Mouse (Mus musculus) limb, embryonic 15.5 days (tissue): ENCODE measurements around the gene Nipa1. TPM values are rescaled to one million over a fixed set of nuclear protein-coding genes. Genes with fewer than 3 reads are reported as not detected.
"Not testable (repeated sequence)": the region's sequence is repeated elsewhere in the genome, so short reads cannot be mapped to it uniquely, and the experiment has no call there.

Experiments used
- ATAC-seq: fragments of 200-750 bp; cut with Nextera tagmentation; 2 replicates; pipeline ENCODE4 v1.8.0; 2017; ENCODE audit warnings: low read depth, moderate TSS enrichment; ENCODE audit not compliant: insufficient number of reproducible peaks, low FRiP score, low TSS enrichment
- H3K27ac ChIP-seq: fragments of 300-500 bp; sonication (generic); 2 replicates; pipeline ENCODE4 v1.5.1; 2015; ENCODE audit warnings: moderate library complexity, mild to moderate bottlenecking, inconsistent platforms
- H3K27me3 ChIP-seq: fragments of 300-500 bp; sonication (generic); 2 replicates; pipeline ENCODE4 v1.6.1; 2015; ENCODE audit warnings: inconsistent platforms
- H3K36me3 ChIP-seq: fragments of 300-500 bp; sonication (generic); 2 replicates; pipeline ENCODE4 v1.6.1; 2015; ENCODE audit warnings: inconsistent platforms
- H3K4me1 ChIP-seq: fragments of 300-500 bp; sonication (generic); 2 replicates; pipeline ENCODE4 v1.6.1; 2015; ENCODE audit warnings: inconsistent platforms
- H3K4me2 ChIP-seq: fragments of 300-500 bp; sonication (generic); 2 replicates; pipeline ENCODE4 v1.6.1; 2015; ENCODE audit warnings: mild to moderate bottlenecking, inconsistent platforms
- H3K4me3 ChIP-seq: fragments of 300-500 bp; sonication (generic); 2 replicates; pipeline ENCODE4 v1.5.1; 2015; ENCODE audit warnings: mild to moderate bottlenecking, inconsistent platforms
- H3K9ac ChIP-seq: fragments of 300-500 bp; sonication (generic); 2 replicates; pipeline ENCODE4 v1.6.1; 2015; ENCODE audit warnings: inconsistent platforms
- H3K9me3 ChIP-seq: fragments of 300-500 bp; sonication (generic); 2 replicates; pipeline ENCODE4 v1.6.1; 2016; ENCODE audit warnings: inconsistent platforms
- WGBS: fragments of 180-500 bp; shearing (Covaris S2); methylation state at CpG from one replicate; pipeline ENCODE4 v1.1.7; 2015; 5-methylcytosine and 5-hydroxymethylcytosine counted together
- polyA plus RNA-seq: library from polyadenylated mRNA; unstranded; fragments of >200 nt; fragmentation: Nextera tagmentation; extraction: Ambion mirVana; gene quantifications from 2 replicates; pipeline ENCODE4 v1.2.1, GENCODE M21; 2015

Gene Nipa1
- polyA plus RNA-seq, 1 experiment from 2014 or later: 9.2 TPM

- H3K36me3 ChIP-seq: no peaks in the 10 kb centered on the region
- no peaks in the 10 kb centered on the region for H3K27me3 ChIP-seq
- ATAC-seq: no peak
- no peak overlapping the region for H3K4me3 ChIP-seq
- peaks cover 6% of the 10 kb centered on the region for H3K4me1 ChIP-seq
- H3K9me3 ChIP-seq: no peaks in the 10 kb centered on the region
- no peak overlapping the region for H3K9ac ChIP-seq
- 88% methylated on average over 3 of the region's 3 CpGs for WGBS
- H3K27ac ChIP-seq: no peak overlapping the region
- H3K4me2 ChIP-seq: no peak overlapping the region
Measured at GRCm38 (mm10) chr7:56023586-56023985, 3.8 kb upstream of the Nipa1 start.

DNA sequence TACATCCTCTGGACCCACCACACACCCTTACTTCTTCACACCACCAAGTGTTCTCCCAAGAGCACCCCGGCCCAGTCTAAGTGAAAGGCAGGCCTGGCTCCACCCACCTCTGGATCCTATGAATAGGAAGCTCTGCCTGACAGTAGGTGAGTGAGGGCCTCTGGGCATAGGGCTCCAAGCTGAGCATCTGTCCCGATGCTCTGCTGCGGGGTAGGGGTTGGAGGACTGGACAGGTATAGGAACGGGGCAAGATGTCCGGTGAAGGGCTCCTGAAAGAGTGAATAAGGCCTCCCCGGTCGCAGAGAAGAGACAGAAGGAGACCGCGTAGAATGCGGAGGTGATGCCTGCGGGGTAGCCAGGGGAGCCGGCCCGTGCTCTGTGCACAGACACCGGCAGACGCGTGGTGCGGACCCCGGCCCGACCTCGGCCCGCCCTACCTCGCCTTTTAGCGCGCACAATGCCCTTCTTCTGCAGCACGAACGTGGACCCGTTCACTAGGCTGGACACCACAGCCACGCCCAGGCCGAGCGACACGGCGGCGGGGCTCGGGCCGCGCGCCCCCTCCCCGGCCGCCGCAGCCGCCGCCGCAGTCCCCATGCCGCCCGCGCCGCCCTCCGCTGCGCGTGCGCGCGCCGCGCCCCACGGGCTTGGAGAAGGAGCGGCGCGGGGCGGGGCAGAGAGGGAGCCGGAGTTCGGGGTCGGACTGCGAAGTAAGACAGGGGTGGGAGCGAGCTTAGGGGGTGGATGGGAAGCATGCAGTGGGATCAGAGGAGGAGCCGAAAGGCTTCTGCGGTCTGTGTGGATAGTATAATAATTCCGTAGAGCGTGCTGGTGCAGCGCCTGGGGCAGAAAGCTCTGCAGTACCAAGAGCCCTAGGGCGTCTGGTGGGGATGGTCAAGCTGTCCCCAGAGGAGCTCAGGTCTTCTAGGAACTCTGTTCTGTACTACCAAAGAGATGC is 503 bp downstream of the Nipa1 start:
- WGBS: under 1% methylated on average over 65 of the region's 71 CpGs
- peak overlapping the region; percentile 86 for H3K4me3 ChIP-seq
- peaks cover 7% of the 10 kb centered on the region for H3K4me1 ChIP-seq
- no peaks in the 10 kb centered on the region for H3K27me3 ChIP-seq
- H3K4me2 ChIP-seq: peak overlapping the region; percentile 81
- peak; percentile 88 for ATAC-seq
- no peaks in the 10 kb centered on the region for H3K36me3 ChIP-seq
- no peaks in the 10 kb centered on the region for H3K9me3 ChIP-seq
- peak overlapping the region; percentile 73 for H3K27ac ChIP-seq
- peak overlapping the region; percentile 76 for H3K9ac ChIP-seq

GRCm38 (mm10) chr7:56018446-56018971 is 1.2 kb downstream of the Nipa1 start:
- 38% methylated on average over 7 of the region's 7 CpGs for WGBS
- H3K4me2 ChIP-seq: peak overlapping the region; percentile 81
- no peak overlapping the region for H3K27ac ChIP-seq
- ATAC-seq: no peak
- no peaks in the 10 kb centered on the region for H3K36me3 ChIP-seq
- peak overlapping the region; percentile 86 for H3K4me3 ChIP-seq
- no peaks in the 10 kb centered on the region for H3K9me3 ChIP-seq
- H3K27me3 ChIP-seq: no peaks in the 10 kb centered on the region
- peak overlapping the region; percentile 76 for H3K9ac ChIP-seq
- peaks cover 7% of the 10 kb centered on the region for H3K4me1 ChIP-seq

DNA sequence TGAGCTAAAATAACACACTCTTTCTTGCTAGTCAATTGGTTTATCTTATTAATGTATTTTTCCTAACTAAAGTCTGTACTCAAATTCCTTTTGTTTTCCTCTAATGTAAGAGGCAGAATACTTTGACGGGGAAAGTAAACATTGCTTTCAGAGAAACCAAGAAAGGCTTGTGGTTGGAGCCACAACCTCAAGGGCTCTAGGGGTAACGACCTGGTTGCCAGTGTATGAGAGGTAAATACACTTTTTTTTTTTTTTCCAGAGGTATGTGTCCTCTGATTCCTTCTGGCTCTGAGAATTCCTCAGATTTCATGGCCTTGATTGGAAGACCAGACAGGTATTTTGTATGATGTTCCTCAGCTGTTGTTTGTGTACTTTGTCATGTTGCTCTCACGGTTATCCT is 2.0 kb downstream of the Nipa1 start:
- Histone ChIP-seq H3K9ac (no peak overlapping the region), H3K9me3 (no peaks in the 10 kb centered on the region), H3K4me2 (no peak overlapping the region), H3K36me3 (no peaks in the 10 kb centered on the region), H3K27ac (no peak overlapping the region), H3K4me1 (peaks cover 7% of the 10 kb centered on the region), H3K4me3 (no peak overlapping the region), H3K27me3 (no peaks in the 10 kb centered on the region)
- 66% methylated on average over 3 of the region's 3 CpGs for WGBS
- no peak for ATAC-seq

DNA sequence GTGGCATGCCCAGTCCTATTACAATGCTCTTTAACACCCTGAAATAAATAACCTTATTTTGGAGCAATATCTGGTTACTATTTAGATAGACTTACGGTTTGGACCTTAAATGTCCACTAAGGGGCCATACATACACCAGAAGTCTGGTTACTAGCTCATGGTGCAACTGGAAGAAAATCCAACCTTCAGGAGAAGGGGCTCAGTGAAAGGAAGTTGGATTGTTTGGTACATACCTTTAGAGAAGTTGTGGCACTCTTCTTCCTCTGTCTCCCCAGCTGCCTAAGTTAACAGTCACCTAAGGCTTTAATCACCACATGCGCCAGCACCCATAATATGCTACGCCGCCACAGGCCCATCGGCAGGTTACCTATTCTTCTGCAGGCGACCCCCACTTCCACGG is 3.9 kb downstream of the Nipa1 start:
- no peaks in the 10 kb centered on the region for H3K27me3 ChIP-seq
- no peak overlapping the region for H3K9ac ChIP-seq
- H3K4me3 ChIP-seq: no peak overlapping the region
- 88% methylated on average over 7 of the region's 7 CpGs for WGBS
- ATAC-seq: no peak
- no peak overlapping the region for H3K4me2 ChIP-seq
- H3K36me3 ChIP-seq: no peaks in the 10 kb centered on the region
- H3K4me1 ChIP-seq: peaks cover 7% of the 10 kb centered on the region
- H3K9me3 ChIP-seq: no peaks in the 10 kb centered on the region
- no peak overlapping the region for H3K27ac ChIP-seq

DNA sequence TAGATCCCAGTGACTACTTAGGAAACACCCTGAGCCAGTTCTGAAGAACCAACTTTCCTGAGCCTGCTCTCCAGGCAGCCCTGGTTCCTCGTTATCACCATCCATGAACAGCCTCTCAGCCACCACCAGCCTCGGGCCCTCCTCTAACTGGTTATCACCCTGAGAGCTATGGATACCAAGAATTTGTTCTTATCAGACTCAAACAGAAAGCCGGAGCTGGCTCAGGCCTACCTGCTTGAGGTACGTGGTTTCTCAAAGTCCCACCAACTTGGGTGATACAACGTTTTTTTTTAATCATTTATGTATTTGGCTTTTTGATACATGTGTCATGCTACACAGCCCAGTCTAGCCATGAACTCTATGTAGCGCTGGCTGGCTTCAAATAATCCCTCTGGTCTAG is 4.6 kb downstream of the Nipa1 start:
- 81% methylated on average over 6 of the region's 6 CpGs for WGBS
- ATAC-seq: no peak

GRCm38 (mm10) chr7:56014002-56014702 is 5.6 kb downstream of the Nipa1 start:
- ATAC-seq, H3K9me3 ChIP-seq: not testable (repeated sequence)

More for the DNA sequence above, 4.6 kb downstream of the Nipa1 start:
- Histone ChIP-seq H3K27ac (no peak overlapping the region), H3K9ac (no peak overlapping the region), H3K36me3 (no peaks in the 10 kb centered on the region), H3K4me1 (peaks cover 7% of the 10 kb centered on the region), H3K4me2 (no peak overlapping the region), H3K4me3 (no peak overlapping the region), H3K27me3 (no peaks in the 10 kb centered on the region), H3K9me3 (no peaks in the 10 kb centered on the region)

GRCm38 (mm10) chr7:56013261-56014001 is 6.3 kb downstream of the Nipa1 start:
- Histone ChIP-seq H3K9me3 (no peaks in the 10 kb centered on the region), H3K4me1 (no peaks in the 10 kb centered on the region), H3K9ac (no peak overlapping the region), H3K4me2 (no peak overlapping the region), H3K27ac (no peak overlapping the region), H3K4me3 (no peak overlapping the region), H3K27me3 (no peaks in the 10 kb centered on the region), H3K36me3 (no peaks in the 10 kb centered on the region)
- ATAC-seq: no peak
- WGBS: 95% methylated on average over 14 of the region's 14 CpGs

More at GRCm38 (mm10) chr7:56014002-56014702, 5.6 kb downstream of the Nipa1 start:
- H3K4me1 ChIP-seq, H3K9ac ChIP-seq, H3K4me3 ChIP-seq, H3K27ac ChIP-seq, H3K4me2 ChIP-seq, H3K27me3 ChIP-seq, H3K36me3 ChIP-seq: not testable (repeated sequence)
- 85% methylated on average over 7 of the region's 18 CpGs for WGBS

GRCm38 (mm10) chr7:56011018-56011333 is 8.8 kb downstream of the Nipa1 start:
- ATAC-seq: no peak

DNA sequence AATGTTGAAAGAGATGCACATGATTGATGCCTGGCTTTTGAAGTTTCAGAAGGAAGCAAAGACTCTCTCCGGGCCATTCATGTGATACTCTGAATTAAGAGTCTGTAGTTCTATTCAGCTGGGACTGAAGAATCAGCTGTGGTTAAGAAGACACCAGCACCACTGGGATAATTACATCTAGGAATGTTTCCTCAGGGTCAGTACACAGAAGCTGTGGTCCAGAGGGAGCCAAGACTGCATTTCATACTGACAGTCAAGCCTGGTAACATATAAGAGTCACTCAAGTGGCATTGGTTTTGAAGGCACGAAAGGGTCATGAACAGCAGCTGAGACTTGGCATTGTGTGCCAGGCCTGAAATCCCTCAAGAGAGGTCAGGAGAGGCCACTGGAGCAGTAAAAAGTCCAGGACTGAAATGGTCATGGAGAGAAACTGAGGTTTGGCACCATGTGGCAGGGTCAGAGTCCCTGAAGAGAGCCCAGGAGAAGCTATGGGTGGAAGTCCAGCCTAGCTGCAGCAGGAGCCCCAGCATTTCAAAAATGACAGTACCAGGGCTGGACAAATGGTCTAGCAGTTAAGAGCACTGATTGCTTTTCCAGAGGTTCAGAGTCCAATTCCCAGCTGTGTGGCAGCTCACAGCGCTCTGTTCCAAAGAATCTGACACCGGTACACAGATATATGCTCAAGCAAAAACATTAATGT is 9.3 kb downstream of the Nipa1 start:
- no peak overlapping the region for H3K4me2 ChIP-seq
- no peaks in the 10 kb centered on the region for H3K36me3 ChIP-seq
- H3K9ac ChIP-seq: no peak overlapping the region
- 72% methylated on average over 4 of the region's 4 CpGs for WGBS
- H3K4me3 ChIP-seq: no peak overlapping the region
- H3K27me3 ChIP-seq: no peaks in the 10 kb centered on the region
- H3K4me1 ChIP-seq: no peaks in the 10 kb centered on the region
- no peak for ATAC-seq
- no peak overlapping the region for H3K27ac ChIP-seq
- H3K9me3 ChIP-seq: no peaks in the 10 kb centered on the region

More at GRCm38 (mm10) chr7:56011018-56011333, 8.8 kb downstream of the Nipa1 start:
- Histone ChIP-seq H3K27me3 (no peaks in the 10 kb centered on the region), H3K4me3 (no peak overlapping the region), H3K27ac (no peak overlapping the region), H3K9me3 (no peaks in the 10 kb centered on the region), H3K9ac (no peak overlapping the region), H3K36me3 (no peaks in the 10 kb centered on the region), H3K4me1 (no peaks in the 10 kb centered on the region), H3K4me2 (no peak overlapping the region)

- Histone ChIP-seq H3K4me2 (no peak overlapping the region), H3K27ac (no peak overlapping the region), H3K36me3 (no peaks in the 10 kb centered on the region), H3K4me3 (no peak overlapping the region), H3K4me1 (no peaks in the 10 kb centered on the region), H3K9me3 (no peaks in the 10 kb centered on the region), H3K27me3 (no peaks in the 10 kb centered on the region), H3K9ac (no peak overlapping the region)
- 31% methylated on average over 4 of the region's 4 CpGs for WGBS
- no peak for ATAC-seq
Measured at GRCm38 (mm10) chr7:55998997-55999396, 20.8 kb downstream of the Nipa1 start.
